Mouse (Mus musculus) CH12.LX (cell line): ENCODE measurements around the gene Pkm. TPM values are rescaled to one million over a fixed set of nuclear protein-coding genes. Genes with fewer than 3 reads are reported as not detected.

ENCODE experiments used
- DNase-seq: peaks from one replicate; pipeline ENCODE4 v3.0.0-alpha.2; 2013; ENCODE audit errors: extremely low read depth
- H3K27ac ChIP-seq: 2 replicates; pipeline ENCODE4 v1.5.1; 2012; ENCODE audit warnings: low read depth, mild to moderate bottlenecking, control low read depth, moderate library complexity; ENCODE audit not compliant: insufficient read depth
- H3K27me3 ChIP-seq: replicated peaks from 2 replicates; pipeline ENCODE3; 2012; ENCODE audit warnings: inconsistent platforms
- H3K36me3 ChIP-seq, 2 experiments: replicated peaks in 1 of 2; 2 replicates each; pipeline versions ENCODE3 to v1.6.1; 2012; ENCODE audit warnings: inconsistent platforms in 1 of 2, low read length in 1 of 2, mild to moderate bottlenecking in 1 of 2, mixed read lengths in 1 of 2, moderate library complexity in 1 of 2; ENCODE audit not compliant: control insufficient read depth in 1 of 2, insufficient read depth in 1 of 2
- H3K4me1 ChIP-seq, 2 experiments: 2 replicates each; pipeline ENCODE4 v1.6.1; 2012; ENCODE audit warnings: inconsistent platforms in 1 of 2, moderate library complexity in 1 of 2; ENCODE audit not compliant: insufficient read depth in 2 of 2, control insufficient read depth in 1 of 2
- H3K4me2 ChIP-seq: 2 replicates; pipeline ENCODE4 v1.6.1; 2012; ENCODE audit warnings: low read depth, mild to moderate bottlenecking, control low read depth; ENCODE audit not compliant: poor library complexity, insufficient read depth, severe bottlenecking
- H3K4me3 ChIP-seq, 3 experiments: fragments of 150-350 bp in 1 of 3; sonication (generic) in 1 of 3; replicated peaks in 1 of 3; 2 replicates each; pipeline versions ENCODE3 to v1.5.1; 2011 to 2012; ENCODE audit warnings: low read depth in 2 of 3, low read length in 2 of 3, mild to moderate bottlenecking in 2 of 3, moderate library complexity in 2 of 3, control low read depth in 1 of 3, improper control_type of control experiment in 1 of 3, inconsistent platforms in 1 of 3, mixed read lengths in 1 of 3; ENCODE audit not compliant: poor library complexity in 1 of 3
- H3K79me2 ChIP-seq: replicated peaks from 2 replicates; pipeline ENCODE4 v1.6.1; 2012; ENCODE audit warnings: mild to moderate bottlenecking, moderate library complexity; ENCODE audit not compliant: control insufficient read depth, poor library complexity, insufficient read depth, severe bottlenecking; ENCODE audit errors: extremely low read depth
- H3K9ac ChIP-seq: 2 replicates; pipeline ENCODE4 v1.6.1; 2012; ENCODE audit warnings: low read depth, mild to moderate bottlenecking, control low read depth, moderate library complexity; ENCODE audit not compliant: insufficient read depth
- H3K9me3 ChIP-seq: replicated peaks from 2 replicates; pipeline ENCODE3; 2012; ENCODE audit warnings: low read length, inconsistent platforms, mixed read lengths
- BHLHE40 ChIP-seq: IDR thresholded peaks from 2 replicates; pipeline ENCODE4 v1.6.1; 2011; ENCODE audit warnings: mild to moderate bottlenecking, low read depth, low read length, improper control_type of control experiment
- CHD1 ChIP-seq: IDR thresholded peaks from 2 replicates; pipeline ENCODE4 v1.6.1; 2012; ENCODE audit warnings: low read depth, low read length, improper control_type of control experiment, inconsistent platforms
- CHD2 ChIP-seq: IDR thresholded peaks from 2 replicates; pipeline ENCODE4 v1.6.1; 2011; ENCODE audit warnings: low read length, improper control_type of control experiment
- CTCF ChIP-seq, 2 experiments: IDR thresholded peaks in 1 of 2; conservative IDR thresholded peaks in 1 of 2; 2 replicates each; pipeline ENCODE4 v1.5.1; 2011 to 2012; ENCODE audit warnings: low read depth in 2 of 2, low read length in 2 of 2, improper control_type of control experiment in 1 of 2, inconsistent platforms in 1 of 2, mild to moderate bottlenecking in 1 of 2, moderate library complexity in 1 of 2
- E2F4 ChIP-seq: IDR thresholded peaks from 2 replicates; pipeline ENCODE4 v1.6.1; 2011; ENCODE audit warnings: low read depth, low read length, improper control_type of control experiment; ENCODE audit not compliant: insufficient replicate concordance
- ELF1 ChIP-seq: IDR thresholded peaks from 2 replicates; pipeline ENCODE4 v1.6.1; 2014; ENCODE audit warnings: low read depth, mild to moderate bottlenecking, inconsistent platforms, low read length, improper control_type of control experiment
- EP300 ChIP-seq: IDR thresholded peaks from 2 replicates; pipeline ENCODE4 v1.6.1; 2011; ENCODE audit warnings: low read length, improper control_type of control experiment
- ETS1 ChIP-seq: conservative IDR thresholded peaks from 2 replicates; pipeline ENCODE4 v1.6.1; 2012; ENCODE audit warnings: low read depth, mild to moderate bottlenecking, inconsistent platforms, low read length, improper control_type of control experiment, moderate library complexity
- GABPA ChIP-seq: IDR thresholded peaks from 2 replicates; pipeline ENCODE4 v1.6.1; 2012; ENCODE audit warnings: low read depth, low read length, improper control_type of control experiment, inconsistent platforms; ENCODE audit not compliant: insufficient replicate concordance
- HCFC1 ChIP-seq: IDR thresholded peaks from 2 replicates; pipeline ENCODE4 v1.6.1; 2012; ENCODE audit warnings: low read depth, mild to moderate bottlenecking, inconsistent platforms, low read length, improper control_type of control experiment
- IRF4 ChIP-seq: IDR thresholded peaks from 2 replicates; pipeline ENCODE4 v1.6.1; 2014; ENCODE audit warnings: low read depth, mild to moderate bottlenecking, inconsistent platforms, low read length, improper control_type of control experiment
- JUN ChIP-seq: IDR thresholded peaks from 2 replicates; pipeline ENCODE4 v1.6.1; 2011; ENCODE audit warnings: low read depth, mild to moderate bottlenecking, low read length, improper control_type of control experiment, moderate library complexity; ENCODE audit not compliant: insufficient read depth
- JUND ChIP-seq: conservative IDR thresholded peaks from 2 replicates; pipeline ENCODE4 v1.6.1; 2011; ENCODE audit warnings: low read depth, low read length, improper control_type of control experiment
- KAT2A ChIP-seq: IDR thresholded peaks from 2 replicates; pipeline ENCODE4 v1.6.1; 2012; ENCODE audit warnings: low read length, improper control_type of control experiment, inconsistent platforms; ENCODE audit not compliant: insufficient replicate concordance
- MAFK ChIP-seq: IDR thresholded peaks from 2 replicates; pipeline ENCODE4 v1.6.1; 2011; ENCODE audit warnings: low read length, improper control_type of control experiment; ENCODE audit not compliant: insufficient replicate concordance
- MAX ChIP-seq: IDR thresholded peaks from 2 replicates; pipeline ENCODE4 v1.6.1; 2011; ENCODE audit warnings: low read length, improper control_type of control experiment
- MAZ ChIP-seq: IDR thresholded peaks from 2 replicates; pipeline ENCODE4 v1.6.1; 2012; ENCODE audit warnings: low read depth, mild to moderate bottlenecking, inconsistent platforms, low read length, improper control_type of control experiment, moderate library complexity
- MEF2A ChIP-seq: IDR thresholded peaks from 2 replicates; pipeline ENCODE4 v1.6.1; 2014; ENCODE audit warnings: low read depth, mild to moderate bottlenecking, inconsistent platforms, low read length, improper control_type of control experiment, borderline replicate concordance
- MXI1 ChIP-seq: IDR thresholded peaks from 2 replicates; pipeline ENCODE4 v1.6.1; 2011; ENCODE audit warnings: mild to moderate bottlenecking, low read depth, low read length, improper control_type of control experiment
- MYC ChIP-seq: IDR thresholded peaks from 2 replicates; pipeline ENCODE4 v1.6.1; 2011; ENCODE audit warnings: low read depth, mild to moderate bottlenecking, improper control_type of control experiment, low read length
- NELFE ChIP-seq: IDR thresholded peaks from 2 replicates; pipeline ENCODE4 v1.6.1; 2011; ENCODE audit warnings: low read depth, low read length, improper control_type of control experiment
- NRF1 ChIP-seq: IDR thresholded peaks from 2 replicates; pipeline ENCODE4 v1.6.1; 2014; ENCODE audit warnings: low read depth, mild to moderate bottlenecking, inconsistent platforms, low read length, improper control_type of control experiment, moderate library complexity
- PAX5 ChIP-seq: IDR thresholded peaks from 2 replicates; pipeline ENCODE4 v1.6.1; 2012; ENCODE audit warnings: low read length, inconsistent platforms, mixed read lengths
- POLR2A ChIP-seq: IDR thresholded peaks from 2 replicates; pipeline ENCODE4 v1.6.1; 2011; ENCODE audit warnings: low read depth, mild to moderate bottlenecking, improper control_type of control experiment, low read length
- POLR2AphosphoS2 ChIP-seq: IDR thresholded peaks from 2 replicates; pipeline ENCODE4 v1.6.1; 2011; ENCODE audit warnings: low read depth, low read length, improper control_type of control experiment
- RAD21 ChIP-seq: IDR thresholded peaks from 2 replicates; pipeline ENCODE4 v1.6.1; 2011; ENCODE audit warnings: low read depth, mild to moderate bottlenecking, low read length, improper control_type of control experiment, moderate library complexity
- RCOR1 ChIP-seq: conservative IDR thresholded peaks from 2 replicates; pipeline ENCODE4 v1.6.1; 2012; ENCODE audit warnings: low read depth, mild to moderate bottlenecking, inconsistent platforms, low read length, improper control_type of control experiment
- SIN3A ChIP-seq: IDR thresholded peaks from 2 replicates; pipeline ENCODE4 v1.6.1; 2012; ENCODE audit warnings: low read length, improper control_type of control experiment, inconsistent platforms
- SMC3 ChIP-seq: IDR thresholded peaks from 2 replicates; pipeline ENCODE4 v1.6.1; 2011; ENCODE audit warnings: low read depth, low read length, improper control_type of control experiment
- TBP ChIP-seq: conservative IDR thresholded peaks from 2 replicates; pipeline ENCODE4 v1.6.1; 2011; ENCODE audit warnings: low read depth, low read length, improper control_type of control experiment
- TCF12 ChIP-seq: IDR thresholded peaks from 2 replicates; pipeline ENCODE4 v1.6.1; 2014; ENCODE audit warnings: low read depth, mild to moderate bottlenecking, inconsistent platforms, low read length, improper control_type of control experiment
- UBTF ChIP-seq: IDR thresholded peaks from 2 replicates; pipeline ENCODE4 v1.6.1; 2012; ENCODE audit warnings: low read depth, mild to moderate bottlenecking, inconsistent platforms, low read length, improper control_type of control experiment, moderate library complexity
- USF1 ChIP-seq: IDR thresholded peaks from 2 replicates; pipeline ENCODE4 v1.6.1; 2014; ENCODE audit warnings: low read depth, mild to moderate bottlenecking, inconsistent platforms, low read length, improper control_type of control experiment
- USF2 ChIP-seq: conservative IDR thresholded peaks from 2 replicates; pipeline ENCODE4 v1.6.1; 2011; ENCODE audit warnings: low read depth, low read length, improper control_type of control experiment
- ZC3H11A ChIP-seq: IDR thresholded peaks from 2 replicates; pipeline ENCODE4 v1.6.1; 2012; ENCODE audit warnings: low read depth, mild to moderate bottlenecking, inconsistent platforms, low read length, improper control_type of control experiment
- ZKSCAN1 ChIP-seq: IDR thresholded peaks from 2 replicates; pipeline ENCODE4 v1.6.1; 2012; ENCODE audit warnings: low read depth, inconsistent platforms, low read length, improper control_type of control experiment, borderline replicate concordance
- ZMIZ1 ChIP-seq: IDR thresholded peaks from 2 replicates; pipeline ENCODE4 v1.6.1; 2012; ENCODE audit warnings: low read depth, mild to moderate bottlenecking, inconsistent platforms, low read length, improper control_type of control experiment
- ZNF384 ChIP-seq: IDR thresholded peaks from 2 replicates; pipeline ENCODE4 v1.6.1; 2012; ENCODE audit warnings: low read depth, low read length, improper control_type of control experiment, inconsistent platforms
- dilution Hi-C: fragments of 300-500 bp; cut with MboI; formaldehyde crosslinking; loops from 2 replicates; pipeline ENCODE4 v1.14.3; 2020; ENCODE audit warnings: low sequenced_read_pairs; ENCODE audit not compliant: extremely low pct_unique_long_range_greater_than_20kb, extremely low pct_ligation_motif_present
- in situ Hi-C: fragments of 300-500 bp; cut with MboI; formaldehyde crosslinking; loops from 3 replicates; pipeline ENCODE4 v1.14.3; 2019; ENCODE audit warnings: low sequenced_read_pairs, low pct_ligation_motif_present, low pct_unique_long_range_greater_than_20kb, mixed read lengths
- polyA plus RNA-seq: library from polyadenylated mRNA; unstranded; fragments of >175 nt; gene quantifications from 2 replicates; pipeline ENCODE4 v1.2.1, GENCODE M21; 2012; ENCODE audit warnings: low read depth; ENCODE audit not compliant: insufficient read length
- total RNA-seq, 2 experiments: library from RNA; depleted of rRNA; stranded (reverse); fragments of 300-350 nt in 1 of 2; fragments of >200 nt in 1 of 2; gene quantifications; 2 replicates each; pipeline ENCODE4 v1.2.3; 2012 to 2014

Gene Pkm
- total RNA-seq (2012; rRNA removed) = 1,563 and 2,304 TPM in 2 replicates
- total RNA-seq (2014; rRNA removed) = 2,562 and 2,828 TPM in 2 replicates
- polyA plus RNA-seq = 1,827 and 1,949 TPM in 2 replicates

DNA sequence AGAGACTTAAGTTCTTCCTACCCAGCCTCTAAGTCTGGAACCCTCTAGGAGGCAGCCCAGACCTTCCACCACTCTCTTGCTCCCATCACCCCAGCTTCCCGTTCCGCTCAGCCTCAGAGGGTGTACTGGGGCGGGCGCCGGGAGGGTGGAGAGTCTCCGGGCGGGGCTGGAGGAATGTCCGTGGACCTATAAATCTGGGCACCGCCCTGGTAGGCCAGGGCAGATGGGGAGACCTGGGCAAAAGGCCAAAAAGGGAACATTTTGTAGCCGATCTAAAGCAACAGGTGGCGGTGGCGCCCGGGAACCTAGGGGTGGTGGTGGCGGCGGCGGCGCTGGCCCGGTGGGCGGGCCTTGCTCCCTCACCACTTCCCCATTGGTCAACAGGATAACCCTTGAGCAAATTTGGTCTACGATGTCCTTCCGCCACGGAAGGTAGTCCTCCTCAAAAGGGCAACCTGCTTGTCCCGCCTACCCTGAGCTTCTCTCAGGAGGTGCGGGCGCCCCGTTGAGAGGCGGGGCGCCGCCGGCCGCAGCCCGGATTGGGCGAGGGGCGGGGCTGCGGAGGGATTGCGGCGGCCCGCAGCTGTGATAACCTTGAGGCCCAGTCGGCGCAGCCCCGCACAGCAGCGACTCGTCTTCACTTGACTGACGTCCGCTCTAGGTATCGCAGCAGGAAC, at the start of gene Pkm:
Gene Pkm, plus strand, starts transcription at position 411 of the 677 bp plus-strand sequence.
- H3K79me2 ChIP-seq = peaks cover 43% of the 10 kb centered on the region
- H3K4me1 ChIP-seq = peaks cover 3 to 34% of the 10 kb centered on the region in 2 experiments; a peak in 3 of 4 replicates

DNA sequence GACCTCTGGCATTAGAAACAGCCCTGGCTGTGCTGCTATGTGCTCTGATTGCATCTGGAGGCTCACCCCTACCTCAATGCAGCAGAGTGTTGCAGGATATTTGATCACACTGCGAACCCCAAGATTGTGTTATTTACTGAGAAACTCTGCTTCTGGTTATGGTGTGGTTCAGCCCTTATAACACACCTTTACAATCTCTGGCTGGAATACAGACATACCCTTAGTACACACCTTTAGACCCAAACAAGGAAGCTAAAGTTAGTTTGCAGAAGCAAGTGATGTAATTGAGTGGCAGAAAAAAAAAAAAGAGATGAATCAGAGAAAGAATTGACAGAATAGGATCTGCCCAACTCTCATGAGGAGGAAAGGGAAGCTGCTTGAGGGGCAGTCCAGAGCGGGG, 45.2 kb upstream of the Pkm start:
- Histone ChIP-seq H3K4me2 (no peak overlapping the region), H3K36me3 (no peaks in the 10 kb centered on the region), H3K27me3 (peaks cover 14% of the 10 kb centered on the region), H3K79me2 (no peaks in the 10 kb centered on the region), H3K27ac (no peak overlapping the region), H3K9ac (no peak overlapping the region), H3K4me3 (no peak overlapping the region), H3K9me3 (no peaks in the 10 kb centered on the region), H3K4me1 (0 out of 4 replicates have a peak, but pooled peaks cover 0 to 2% of the 10 kb centered on the region in 2 experiments)
- in situ Hi-C loops = no loop called here
- dilution Hi-C loops = no loop called here
- DNase-seq = no peak
- TF ChIP-seq ELF1 = no peak
- TF ChIP-seq HCFC1 = no peak
- no peak for TF ChIP-seq ZMIZ1
- TF ChIP-seq MAFK = no peak
- no peak for TF ChIP-seq POLR2A
- TF ChIP-seq CHD1 = no peak
- no peak for TF ChIP-seq ZNF384
- no peak for TF ChIP-seq ZC3H11A
- TF ChIP-seq PAX5 = no peak
- TF ChIP-seq USF2 = no peak
- TF ChIP-seq POLR2AphosphoS2 = no peak
- TF ChIP-seq RAD21 = no peak
- no peak for TF ChIP-seq NRF1
- TF ChIP-seq MAX = no peak
- TF ChIP-seq MAZ = no peak
- no peak for TF ChIP-seq SIN3A
- TF ChIP-seq UBTF = no peak

More for the DNA sequence above, at the start of gene Pkm:
- H3K27ac ChIP-seq = peak within 1 kb of the TSS; percentile 82
- peak within 1 kb of the TSS; percentile 83 for H3K9ac ChIP-seq
- H3K4me2 ChIP-seq = peak within 1 kb of the TSS; percentile 96; the same call in 1 of the 2 replicates
- peak in 1 of 2 experiments; percentile 35; a peak in 2 of 4 replicates for TF ChIP-seq CTCF (conservative IDR thresholded peaks at IDR 0.05 in 1 of 2, IDR thresholded peaks at IDR 0.05 in 1 of 2; ENCODE audit: low read depth in 2 of 2, low read length in 2 of 2)
- no peak for TF ChIP-seq ZC3H11A
- TF ChIP-seq SMC3 = no peak
- peak; percentile 69 for TF ChIP-seq HCFC1
- peak; percentile 67; the same call in 1 of the 2 replicates for TF ChIP-seq IRF4
- TF ChIP-seq E2F4 = 0 out of 2 replicates have a peak, but pooled peaks have one; percentile 41
- TF ChIP-seq KAT2A = peak; percentile 96
- TF ChIP-seq ETS1 = no peak
- peak; percentile 85 for TF ChIP-seq UBTF
- TF ChIP-seq RCOR1 = no peak
- no peak; the same call in 1 of the 2 replicates for TF ChIP-seq SIN3A
- TF ChIP-seq MYC = peak; percentile 69
- no peak for TF ChIP-seq JUN
- peak; percentile 99 for TF ChIP-seq NELFE
- TF ChIP-seq ZNF384 = no peak
- peak; percentile 98 for TF ChIP-seq POLR2AphosphoS2
- TF ChIP-seq USF2 = no peak
- peak; percentile 97 for TF ChIP-seq POLR2A
- TF ChIP-seq JUND = no peak
- TF ChIP-seq MAFK = no peak
- peak; percentile 74 for TF ChIP-seq MAZ
- TF ChIP-seq ZMIZ1 = peak; percentile 99
- no peak for TF ChIP-seq PAX5
- peak; percentile 78 for TF ChIP-seq ELF1
- TF ChIP-seq ZKSCAN1 = no peak
- no peak for TF ChIP-seq USF1
- TF ChIP-seq RAD21 = peak; percentile 24
- TF ChIP-seq MEF2A = peak; percentile 85
- TF ChIP-seq MAX = no peak
- peak; percentile 50; the same call in 1 of the 2 replicates for TF ChIP-seq NRF1
- peak; percentile 26; the same call in 1 of the 2 replicates for TF ChIP-seq MXI1
- no peak for TF ChIP-seq GABPA
- peak; percentile 98 for TF ChIP-seq TCF12
- TF ChIP-seq TBP = peak; percentile 96
- peak; percentile 14; the same call in 1 of the 2 replicates for TF ChIP-seq BHLHE40
- TF ChIP-seq CHD1 = no peak
- TF ChIP-seq CHD2 = peak; percentile 89
- no peak for TF ChIP-seq EP300
- dilution Hi-C loops = no loop called here
- in situ Hi-C loops = no loop called here
- H3K36me3 ChIP-seq = peaks cover 4 to 21% of the 10 kb centered on the region in 2 experiments
- peak; percentile 99 for DNase-seq
- peak within 1 kb of the TSS; percentile 81 to 98 (median 88) for H3K4me3 ChIP-seq
- H3K9me3 ChIP-seq = no peaks in the 10 kb centered on the region
- no peaks in the 10 kb centered on the region for H3K27me3 ChIP-seq
